Mouse (Mus musculus) heart, postnatal 25 days (tissue): ENCODE measurements around the gene Mgrn1. TPM values are rescaled to one million over a fixed set of nuclear protein-coding genes. Genes with fewer than 3 reads are reported as not detected.

ENCODE experiments used
- DNase-seq: peaks from one replicate; pipeline ENCODE4 v3.0.0; 2022; ENCODE audit warnings: low spot score
- intact Hi-C: fragments of 180-260 bp; cut with DNase I; formaldehyde crosslinking; loops from one replicate; pipeline ENCODE4 v1.15.1; 2025
- total RNA-seq, 2 experiments: library from RNA; stranded (reverse); gene quantifications; 2 replicates each; pipeline ENCODE4 v1.2.3; 2021

Mgrn1 gene
- total RNA-seq, 2 experiments from 2014 or later = 147 to 148 TPM

DNA sequence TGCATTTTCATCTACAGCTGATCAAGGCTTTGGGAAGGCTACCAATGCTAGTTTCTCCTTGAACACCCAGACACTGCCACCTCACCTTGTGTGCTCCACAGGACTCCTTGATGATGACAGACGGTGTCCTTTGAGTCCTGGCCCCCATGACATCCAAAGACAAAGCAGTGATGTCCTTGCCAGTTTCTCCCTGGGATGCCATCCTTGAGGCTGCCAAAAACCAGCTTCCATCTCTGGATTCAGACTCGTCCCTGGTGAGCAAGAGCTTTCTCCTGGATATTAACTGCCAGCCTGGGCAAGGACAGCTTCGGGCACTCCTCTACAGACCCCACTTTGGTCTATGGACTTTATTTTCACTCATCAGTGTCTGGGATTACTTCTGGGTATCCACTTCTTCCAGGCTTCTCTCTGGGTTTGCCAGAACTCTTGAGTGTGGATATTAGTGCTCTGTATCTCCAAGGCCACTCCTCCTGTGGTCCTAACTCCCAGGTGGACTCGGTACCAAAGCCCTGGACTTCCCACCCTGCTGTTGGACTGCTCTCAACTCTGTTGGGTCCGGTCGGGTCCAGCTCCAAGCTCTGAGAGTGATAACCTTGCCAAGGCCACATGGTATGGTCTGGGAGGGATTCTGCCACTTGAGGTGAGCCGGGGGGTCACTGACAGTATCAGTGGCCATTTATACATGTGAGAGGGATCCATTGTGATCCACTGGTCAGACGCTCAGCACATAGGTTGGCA is 79.5 kb downstream of the Mgrn1 start:
- no peak for DNase-seq
- intact Hi-C loops = loop anchor here (5.0 kb wide), 1 partner anchor 47 kb away; the partner anchor contains the start of gene Rogdi

DNA sequence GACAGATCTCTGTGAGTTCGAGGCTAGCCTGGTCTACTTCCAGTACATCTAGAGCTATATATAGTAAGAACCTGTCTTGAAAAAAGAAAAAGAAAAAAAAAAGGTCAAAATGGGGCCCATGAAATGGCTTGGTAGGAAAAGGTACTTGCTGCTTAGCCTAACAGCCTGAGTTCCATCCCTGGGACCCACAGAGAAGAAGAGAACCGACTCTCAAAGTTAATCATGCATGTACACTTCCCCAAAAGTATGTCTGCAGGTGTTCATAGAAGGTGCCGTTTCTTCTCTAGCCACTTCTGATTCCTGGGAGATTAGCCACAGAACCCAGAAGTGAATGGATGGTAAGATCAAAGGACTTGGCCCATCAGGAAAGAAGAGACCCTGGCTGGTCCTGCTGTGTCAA is 82.4 kb downstream of the Mgrn1 start:
- no peak for DNase-seq
- intact Hi-C loops = loop anchor here (5.0 kb wide), 1 partner anchor 44 kb away; the partner anchor contains the start of gene Rogdi

DNA sequence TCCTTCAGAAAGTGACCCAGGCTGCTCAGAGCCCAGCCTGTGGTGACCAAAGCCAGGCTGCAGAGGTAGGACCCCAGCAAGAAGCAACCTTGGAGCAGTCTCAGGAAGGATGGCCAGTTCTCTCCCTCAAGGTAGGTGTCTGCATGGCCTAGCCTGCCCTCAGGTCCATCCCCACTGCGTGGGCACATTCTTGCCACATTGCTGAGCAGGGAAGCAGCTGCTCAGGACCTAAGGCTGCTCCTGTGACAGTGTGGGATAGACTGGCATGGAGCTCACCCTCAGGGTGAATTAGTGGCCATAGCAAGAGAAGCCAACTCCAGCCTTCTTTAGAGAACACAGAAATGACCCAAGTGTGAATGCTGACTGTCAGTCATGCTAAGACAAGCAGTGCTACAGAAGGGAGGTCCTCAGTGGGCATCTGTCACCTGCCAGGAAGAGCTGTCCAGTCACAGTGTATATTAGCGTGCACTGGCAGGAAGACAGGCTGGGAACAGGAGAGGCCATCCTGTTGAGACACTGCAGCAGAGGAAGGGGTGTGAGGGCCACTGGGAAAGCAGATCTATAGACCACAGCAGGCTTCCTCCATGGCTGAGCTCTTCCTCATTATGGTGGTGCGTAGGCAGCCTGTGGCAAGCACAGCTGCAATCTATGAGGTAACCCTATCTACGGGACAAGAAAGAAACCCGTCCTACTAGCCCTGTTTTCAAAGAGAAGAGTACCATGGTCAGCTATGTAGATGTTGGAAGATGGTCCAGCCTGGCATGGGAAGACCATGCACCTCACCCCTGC is 83.2 kb downstream of the Mgrn1 start:
- no peak for DNase-seq
- intact Hi-C loops = loop anchor here (5.0 kb wide), 1 partner anchor 43 kb away; the partner anchor contains the start of gene Rogdi

DNA sequence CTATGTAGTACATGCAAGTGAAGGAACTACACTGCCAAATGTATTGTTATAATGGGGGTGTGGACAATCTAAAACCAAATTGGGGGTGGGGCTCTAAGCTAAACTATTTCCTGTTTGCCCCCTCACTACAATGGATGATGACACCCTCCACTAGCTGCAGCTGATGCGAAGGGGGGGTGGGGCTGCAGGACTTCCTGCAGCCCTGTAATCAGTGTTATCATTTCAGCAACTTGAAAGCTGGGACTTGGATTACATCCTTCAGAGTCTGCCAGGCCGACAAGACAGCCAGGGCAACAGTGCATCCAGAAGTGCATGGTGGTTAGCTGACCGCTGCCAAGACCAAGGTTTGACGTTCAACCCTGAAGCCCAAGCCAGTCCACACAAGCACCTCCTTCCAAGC is 85.6 kb downstream of the Mgrn1 start:
- intact Hi-C loops = no loop called here
- no peak for DNase-seq

DNA sequence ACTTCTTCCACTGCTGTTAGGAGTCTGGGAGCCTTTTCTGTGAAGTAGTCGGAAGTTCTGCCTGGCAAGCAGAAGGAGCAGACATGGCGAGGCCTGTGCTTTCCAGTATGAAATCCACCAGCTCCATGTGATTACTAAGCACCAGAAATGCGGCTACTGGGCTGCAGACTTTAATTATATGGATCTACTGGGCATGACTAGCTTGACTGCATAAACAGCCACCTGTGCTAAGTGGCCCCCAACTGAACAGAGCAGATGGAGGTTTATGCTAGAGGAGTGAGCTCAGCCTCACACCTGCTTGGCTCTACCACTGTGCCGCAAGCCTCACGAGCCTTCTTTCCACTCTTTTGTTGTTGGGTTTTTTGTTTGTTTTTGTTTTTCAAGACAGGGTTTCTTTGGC is 88.5 kb downstream of the Mgrn1 start:
- no peak for DNase-seq
- intact Hi-C loops = no loop called here

DNA sequence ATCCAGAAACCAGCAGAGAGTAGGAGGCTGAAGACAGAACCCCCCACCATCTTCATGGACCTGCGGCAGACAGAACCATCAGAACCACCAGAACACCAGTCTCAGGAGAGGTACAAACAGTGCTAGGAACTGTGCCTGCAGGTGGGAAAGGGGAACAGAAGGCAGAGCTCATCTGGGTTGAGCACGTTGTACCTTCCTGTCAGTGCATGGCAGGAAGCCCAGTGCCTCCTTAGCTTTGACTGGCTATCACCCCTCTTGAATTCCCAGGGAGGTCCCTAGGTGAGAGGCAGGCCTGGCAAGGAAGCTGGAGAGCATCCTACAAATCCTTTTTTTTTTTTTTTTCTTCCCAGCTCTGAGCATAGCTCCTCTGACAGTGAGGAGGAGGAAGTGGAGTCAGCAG is 90.1 kb downstream of the Mgrn1 start:
- DNase-seq = no peak
- intact Hi-C loops = no loop called here

DNA sequence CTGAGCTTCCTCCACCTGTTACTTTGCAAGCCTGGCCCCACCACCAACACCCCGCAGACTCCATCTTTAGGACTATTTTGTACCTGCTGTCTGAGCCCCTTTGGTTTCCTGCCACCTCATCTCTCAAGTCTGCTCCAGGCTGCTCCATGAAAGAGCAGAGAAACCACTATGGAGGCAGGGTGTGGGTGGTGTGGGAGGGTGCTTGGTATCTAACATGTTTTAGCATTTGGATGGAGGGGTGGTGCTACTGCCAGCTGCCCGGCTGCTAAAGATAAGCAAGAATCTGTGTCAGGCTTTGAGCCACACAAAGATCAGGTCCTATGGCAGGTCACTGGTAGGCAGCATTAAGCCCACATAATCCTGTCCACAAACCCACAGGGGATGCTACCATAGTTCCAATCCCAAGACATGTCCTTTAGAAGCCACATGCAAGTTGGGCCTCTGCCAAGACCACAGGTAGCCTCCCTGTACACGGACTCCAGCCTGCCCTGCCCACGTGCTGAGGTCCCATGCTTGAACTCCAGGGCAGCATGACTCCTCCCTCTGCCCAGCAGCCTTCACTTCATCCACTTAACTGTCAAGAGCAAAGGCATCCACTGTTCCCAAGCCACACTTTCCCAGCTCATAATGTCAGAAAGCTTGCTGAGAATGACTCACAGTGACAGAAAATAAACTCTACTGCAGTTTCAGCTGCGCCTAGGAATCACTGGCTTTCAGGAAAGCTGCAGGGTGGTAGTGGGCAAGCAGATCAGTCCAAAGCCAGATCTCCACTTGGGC is 92.4 kb downstream of the Mgrn1 start:
- intact Hi-C loops = loop anchor here (1.0 kb wide), 1 partner anchor 167 kb away; no protein-coding TSS in a partner anchor

DNA sequence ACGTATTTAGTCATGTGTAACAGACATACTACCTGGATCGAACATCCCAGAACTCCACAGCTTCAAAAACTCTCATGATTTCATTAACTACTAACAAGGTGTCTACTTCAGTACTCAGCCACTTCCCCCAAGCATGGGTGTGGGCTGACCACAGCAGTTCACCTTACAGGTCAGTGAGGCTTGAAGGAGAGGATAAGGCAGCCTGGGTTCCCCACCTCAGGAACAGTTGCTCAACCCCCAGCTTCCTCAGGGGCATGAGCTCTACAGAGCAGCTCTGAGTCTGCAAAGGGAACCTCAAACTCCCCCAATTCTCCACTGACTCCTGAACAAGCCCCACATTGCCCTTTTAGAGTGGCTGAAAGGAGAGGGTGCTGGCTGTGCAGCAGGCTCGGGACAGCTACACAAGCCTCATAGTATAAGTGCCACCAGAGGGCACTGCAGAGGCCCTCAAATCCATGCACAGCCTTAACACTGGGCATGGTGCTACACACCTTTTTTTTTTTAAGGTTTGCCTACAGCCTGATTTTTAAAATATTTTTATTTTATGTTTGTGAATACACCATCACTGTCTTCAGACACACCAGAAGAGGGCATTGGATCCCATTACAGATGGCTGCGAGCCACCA is 93.8 kb downstream of the Mgrn1 start:
- DNase-seq = no peak
- intact Hi-C loops = loop anchor here (1.0 kb wide), 1 partner anchor 165 kb away; no protein-coding TSS in a partner anchor

More for the DNA sequence above, 92.4 kb downstream of the Mgrn1 start:
- DNase-seq = no peak

DNA sequence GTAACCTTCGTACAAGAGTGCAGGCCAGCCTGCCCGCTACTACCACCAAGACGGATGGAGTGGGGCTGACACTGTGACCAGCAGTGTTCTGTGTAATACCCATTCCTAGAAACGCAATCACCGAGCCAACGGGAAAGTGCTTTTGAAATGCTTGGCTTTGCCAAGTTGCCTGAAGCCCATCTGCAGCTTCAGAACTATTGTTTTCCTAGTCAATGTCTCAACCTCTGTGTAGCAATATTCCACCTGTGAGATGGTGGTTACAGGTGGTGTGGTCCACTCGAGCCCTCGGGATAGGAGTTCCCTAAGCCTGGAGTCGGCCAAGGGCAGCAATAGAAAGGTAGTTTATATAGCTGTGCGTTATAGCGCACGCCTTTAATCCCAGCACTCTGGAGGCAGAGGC is 98.7 kb downstream of the Mgrn1 start:
- no peak for DNase-seq

More for the DNA sequence above, 98.7 kb downstream of the Mgrn1 start:
- intact Hi-C loops = no loop called here

Other genes starting within 250 kb of the Mgrn1 start
- 10 to 100 TPM in 1 of 2 experiments, 1 to 10 TPM in 1; 9.8 to 12.0 TPM for gene Vasn, start 246.3 kb upstream of the Mgrn1 start, total RNA-seq
- gene Dnaja3, start 246.3 kb upstream of the Mgrn1 start, total RNA-seq = 100 to 1,000 TPM; 149 TPM
- 10 to 100 TPM; 12.6 to 16.1 TPM for gene Coro7, start 206.5 kb upstream of the Mgrn1 start, total RNA-seq
- gene Nmral1, start 166.9 kb upstream of the Mgrn1 start, total RNA-seq = 1 to 10 TPM; 2.4 to 2.7 TPM
- gene Hmox2, start 159.9 kb upstream of the Mgrn1 start, total RNA-seq = 10 to 100 TPM; 73.5 to 75.5 TPM
- 10 to 100 TPM; 65.3 to 66.9 TPM for gene Cdip1, start 96.0 kb upstream of the Mgrn1 start, total RNA-seq
- gene 4930562C15Rik, start 50.8 kb upstream of the Mgrn1 start, total RNA-seq = not detected
- 10 to 100 TPM; 20.2 to 20.9 TPM for gene Ubald1, start 5.9 kb upstream of the Mgrn1 start, total RNA-seq
- 10 to 100 TPM; 20.5 to 24.3 TPM for gene Nudt16l1, start 52.5 kb downstream of the Mgrn1 start, total RNA-seq
- 10 to 100 TPM; 13.8 to 14.1 TPM for gene Anks3, start 78.0 kb downstream of the Mgrn1 start, total RNA-seq
- gene Sept12, start 111.6 kb downstream of the Mgrn1 start, total RNA-seq = not detected
- gene Smim22, start 121.0 kb downstream of the Mgrn1 start, total RNA-seq = not detected
- 10 to 100 TPM; 20.8 to 22.4 TPM for gene Rogdi, start 127.3 kb downstream of the Mgrn1 start, total RNA-seq
- 10 to 100 TPM; 42.4 to 46.8 TPM for gene Glyr1, start 163.6 kb downstream of the Mgrn1 start, total RNA-seq
- gene Ubn1, start 163.8 kb downstream of the Mgrn1 start, total RNA-seq = 10 to 100 TPM; 23.5 to 30.8 TPM
- gene Ppl, start 246.2 kb downstream of the Mgrn1 start, total RNA-seq = 1 to 10 TPM; 3.8 to 5.0 TPM